Mouse (Mus musculus): Measurements from ENCODE around the gene C2cd2l. TPM values are rescaled to one million over a fixed set of nuclear protein-coding genes. Genes with fewer than 3 reads are reported as not detected.
"Not testable (repeated sequence)": the region's sequence is repeated elsewhere in the genome, so short reads cannot be mapped to it uniquely, and the experiment has no call there.

Gene C2cd2l
- total and polyA plus RNA-seq, 3 experiments, result 14.4 to 29.9 (median 15.7) TPM

DNA sequence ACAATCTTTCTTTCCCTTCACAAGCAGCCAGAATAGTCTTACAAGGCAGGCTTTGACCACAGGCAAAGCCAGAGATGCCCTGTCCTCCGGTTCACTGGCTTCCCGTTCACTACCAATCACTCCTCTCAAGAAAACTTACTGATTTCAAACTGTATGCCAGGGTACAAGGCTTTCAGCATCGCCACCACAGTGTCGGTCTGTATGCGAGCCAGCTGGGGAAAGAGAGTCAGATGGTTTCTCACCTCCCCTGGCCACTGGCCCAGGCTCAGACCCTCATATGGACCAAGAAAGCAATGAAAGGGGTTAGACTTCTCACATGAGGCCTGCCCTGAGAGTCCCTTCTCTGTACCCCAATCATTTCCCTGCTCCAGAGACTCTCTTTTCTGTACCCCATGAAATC lies 21.4 kb upstream of the C2cd2l start:
- no peak overlapping the region for H3K4me3 ChIP-seq
- H3K27ac ChIP-seq, result no peak overlapping the region
- H3K36me3 ChIP-seq (ENCODE audit: control insufficient read depth, insufficient read depth, low read length), result no peaks in the 10 kb centered on the region

DNA sequence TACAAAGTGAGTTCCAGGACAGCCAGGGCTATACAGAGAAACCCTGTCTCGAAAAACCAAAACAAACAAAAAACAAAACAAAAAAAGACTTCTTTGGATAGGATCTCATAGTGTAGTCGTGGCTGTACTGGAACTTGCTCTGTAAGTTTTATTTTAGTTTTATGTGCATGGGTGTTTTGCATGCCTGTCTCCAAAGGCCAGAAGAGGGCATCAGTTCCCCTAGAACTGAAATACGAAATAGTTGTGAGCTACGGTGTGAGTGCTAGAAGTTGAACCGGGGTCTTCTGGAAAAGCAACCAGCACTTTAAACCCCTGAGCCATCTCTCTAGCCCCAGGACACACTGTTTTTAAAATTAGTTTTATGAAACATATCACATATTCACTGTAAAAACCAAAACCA lies 18.5 kb upstream of the C2cd2l start:
- Histone ChIP-seq H3K36me3 (ENCODE audit: control insufficient read depth, insufficient read depth, low read length) (no peaks in the 10 kb centered on the region; the same call in 1 of the 2 replicates), H3K4me3 (no peak overlapping the region)

More for the DNA sequence above, 21.4 kb upstream of the C2cd2l start:
- no peaks in the 10 kb centered on the region for H3K27me3 ChIP-seq (ENCODE audit: control insufficient read depth, insufficient read depth, low read length)
- 90% methylated on average over 5 of the region's 5 CpGs for WGBS
- TF ChIP-seq CTCF (IDR thresholded peaks at IDR 0.05), result no peak
- no peak for TF ChIP-seq POLR2A (IDR thresholded peaks at IDR 0.05; ENCODE audit: insufficient read depth, low read depth, low read length)
- no peak for TF ChIP-seq EP300 (IDR thresholded peaks at IDR 0.05; ENCODE audit: insufficient read depth, low read depth, low read length)
- H3K79me2 ChIP-seq (replicated peaks; ENCODE audit: control insufficient read depth, insufficient read depth, low read length), result peaks cover 2% of the 10 kb centered on the region; the same call in 1 of the 2 replicates
- peaks cover 3% of the 10 kb centered on the region for H3K4me1 ChIP-seq (ENCODE audit: control insufficient read depth, insufficient read depth, low read length)
- DNase-seq, result no peak
- H3K9ac ChIP-seq (ENCODE audit: low read depth, low read length), result no peak overlapping the region
- intact Hi-C loops (cut with DNase I), result loop anchor here (5.0 kb wide), 2 partner anchors 34 to 94 kb away; partner anchors contain the start of gene Hinfp

DNA sequence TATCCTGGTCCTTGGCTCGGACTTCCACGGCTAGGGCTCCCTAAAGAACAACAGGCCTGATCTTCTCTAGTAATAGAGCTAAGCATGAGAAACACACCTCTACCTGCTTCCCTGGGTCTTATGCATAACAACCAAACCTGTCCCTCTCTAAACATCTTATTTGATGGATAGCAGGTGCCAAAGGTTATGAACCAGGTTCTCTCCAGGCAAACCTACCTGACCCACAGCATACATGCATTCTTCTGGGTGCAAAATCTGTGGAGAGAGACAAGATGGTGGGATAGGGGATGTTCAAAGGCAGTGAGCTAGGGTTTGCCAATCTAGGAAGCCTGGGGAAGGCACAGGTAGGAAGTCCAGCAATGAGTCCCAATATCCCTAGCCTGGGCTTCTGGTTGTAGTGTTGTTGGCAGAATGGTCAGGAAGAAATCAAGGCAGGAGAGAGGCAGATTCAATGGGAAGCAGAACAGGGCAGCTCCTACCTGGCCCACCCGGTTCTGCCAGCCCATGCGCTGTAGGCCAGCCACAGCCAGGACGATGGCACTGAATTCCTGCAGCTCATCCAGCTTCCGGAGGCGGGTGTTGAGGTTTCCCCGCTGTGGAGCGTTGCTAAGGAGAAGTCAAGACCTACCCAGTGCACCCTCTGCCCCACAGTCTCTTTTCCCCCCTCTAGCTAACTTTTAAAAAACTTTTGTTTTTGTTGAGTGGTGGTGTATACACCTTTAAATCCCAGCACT lies 17.5 kb upstream of the C2cd2l start:
- Histone ChIP-seq H3K27me3 (ENCODE audit: control insufficient read depth, insufficient read depth, low read length) (no peaks in the 10 kb centered on the region), H3K4me3 (no peak overlapping the region), H3K27ac (no peak overlapping the region), H3K9ac (ENCODE audit: low read depth, low read length) (no peak overlapping the region), H3K79me2 (replicated peaks; ENCODE audit: control insufficient read depth, insufficient read depth, low read length) (peaks cover 2% of the 10 kb centered on the region; the same call in 1 of the 2 replicates), H3K36me3 (ENCODE audit: control insufficient read depth, insufficient read depth, low read length) (no peaks in the 10 kb centered on the region; the same call in 1 of the 2 replicates), H3K4me1 (ENCODE audit: control insufficient read depth, insufficient read depth, low read length) (peaks cover 1% of the 10 kb centered on the region)
- WGBS, result 61% methylated on average over 9 of the region's 9 CpGs
- no peak for DNase-seq
- TF ChIP-seq POLR2A (IDR thresholded peaks at IDR 0.05; ENCODE audit: insufficient read depth, low read depth, low read length) (no peak), CTCF (IDR thresholded peaks at IDR 0.05) (no peak), EP300 (IDR thresholded peaks at IDR 0.05; ENCODE audit: insufficient read depth, low read depth, low read length) (no peak)
- intact Hi-C loops (cut with DNase I), result no loop called here

More for the DNA sequence above, 18.5 kb upstream of the C2cd2l start:
- H3K9ac ChIP-seq (ENCODE audit: low read depth, low read length), result no peak overlapping the region
- WGBS, result 85% methylated on average over 5 of the region's 5 CpGs
- H3K79me2 ChIP-seq (replicated peaks; ENCODE audit: control insufficient read depth, insufficient read depth, low read length), result peaks cover 2% of the 10 kb centered on the region; the same call in 1 of the 2 replicates
- no peak for DNase-seq
- no peaks in the 10 kb centered on the region for H3K27me3 ChIP-seq (ENCODE audit: control insufficient read depth, insufficient read depth, low read length)
- H3K4me1 ChIP-seq (ENCODE audit: control insufficient read depth, insufficient read depth, low read length), result peaks cover 4% of the 10 kb centered on the region
- no peak overlapping the region for H3K27ac ChIP-seq
- intact Hi-C loops (cut with DNase I), result no loop called here
- TF ChIP-seq EP300 (IDR thresholded peaks at IDR 0.05; ENCODE audit: insufficient read depth, low read depth, low read length) (no peak), CTCF (IDR thresholded peaks at IDR 0.05) (peak; percentile 25; the same call in 1 of the 2 replicates), POLR2A (IDR thresholded peaks at IDR 0.05; ENCODE audit: insufficient read depth, low read depth, low read length) (no peak)

DNA sequence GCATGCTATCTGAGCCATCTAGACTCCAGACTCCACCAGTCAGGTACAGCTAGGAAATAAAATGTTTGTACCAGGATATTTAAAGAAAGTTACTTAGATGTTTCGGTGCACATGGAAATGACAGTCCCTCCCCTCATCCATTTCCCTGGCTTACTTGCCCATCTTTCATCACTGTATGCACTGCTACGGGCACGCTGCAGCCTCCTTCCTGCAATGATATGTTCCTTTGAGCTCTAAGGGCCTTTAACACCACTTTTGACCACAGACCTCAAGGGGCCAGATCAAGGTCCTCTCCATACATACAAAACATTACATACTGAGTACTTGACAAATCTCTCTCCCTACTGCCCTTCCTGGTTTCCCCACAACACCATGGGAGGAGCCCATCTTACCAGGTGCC lies 16.9 kb upstream of the C2cd2l start:
- peaks cover 2% of the 10 kb centered on the region; the same call in 1 of the 2 replicates for H3K79me2 ChIP-seq (replicated peaks; ENCODE audit: control insufficient read depth, insufficient read depth, low read length)
- no peaks in the 10 kb centered on the region for H3K27me3 ChIP-seq (ENCODE audit: control insufficient read depth, insufficient read depth, low read length)
- H3K4me1 ChIP-seq (ENCODE audit: control insufficient read depth, insufficient read depth, low read length), result peaks cover 1% of the 10 kb centered on the region
- no peaks in the 10 kb centered on the region; the same call in 1 of the 2 replicates for H3K36me3 ChIP-seq (ENCODE audit: control insufficient read depth, insufficient read depth, low read length)
- no peak overlapping the region for H3K9ac ChIP-seq (ENCODE audit: low read depth, low read length)
- 75% methylated on average over 3 of the region's 3 CpGs for WGBS
- TF ChIP-seq EP300 (IDR thresholded peaks at IDR 0.05; ENCODE audit: insufficient read depth, low read depth, low read length) (no peak), CTCF (IDR thresholded peaks at IDR 0.05) (no peak), POLR2A (IDR thresholded peaks at IDR 0.05; ENCODE audit: insufficient read depth, low read depth, low read length) (no peak)
- H3K27ac ChIP-seq, result no peak overlapping the region
- intact Hi-C loops (cut with DNase I), result no loop called here
- no peak for DNase-seq
- H3K4me3 ChIP-seq, result no peak overlapping the region

DNA sequence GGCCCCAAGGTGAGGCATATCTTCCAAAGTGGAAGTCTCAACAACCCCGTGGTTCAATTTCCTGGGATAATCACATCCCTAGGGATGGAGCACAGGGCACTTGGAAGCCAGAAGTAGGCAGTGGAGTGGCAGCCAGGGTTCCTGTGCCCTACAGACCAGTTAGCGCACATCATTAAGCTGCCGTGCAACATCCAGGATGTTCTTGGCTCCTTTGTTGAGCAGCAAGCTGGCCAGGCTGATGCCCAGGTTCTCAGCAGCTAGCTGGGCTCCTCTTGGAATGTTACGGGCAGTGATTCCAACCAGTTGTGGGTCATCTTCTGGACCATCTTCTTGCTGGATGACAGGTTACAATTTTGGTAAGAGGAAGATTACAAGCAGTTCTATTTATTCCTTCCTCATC lies 16.4 kb upstream of the C2cd2l start:
- H3K79me2 ChIP-seq (replicated peaks; ENCODE audit: control insufficient read depth, insufficient read depth, low read length); H3K4me1 ChIP-seq (ENCODE audit: control insufficient read depth, insufficient read depth, low read length); DNase-seq; H3K27ac ChIP-seq; H3K9ac ChIP-seq (ENCODE audit: low read depth, low read length); H3K36me3 ChIP-seq (ENCODE audit: control insufficient read depth, insufficient read depth, low read length); intact Hi-C loops (cut with DNase I); H3K27me3 ChIP-seq (ENCODE audit: control insufficient read depth, insufficient read depth, low read length); H3K4me3 ChIP-seq: not testable (repeated sequence)
- WGBS, result 43% methylated on average over 4 of the region's 4 CpGs

DNA sequence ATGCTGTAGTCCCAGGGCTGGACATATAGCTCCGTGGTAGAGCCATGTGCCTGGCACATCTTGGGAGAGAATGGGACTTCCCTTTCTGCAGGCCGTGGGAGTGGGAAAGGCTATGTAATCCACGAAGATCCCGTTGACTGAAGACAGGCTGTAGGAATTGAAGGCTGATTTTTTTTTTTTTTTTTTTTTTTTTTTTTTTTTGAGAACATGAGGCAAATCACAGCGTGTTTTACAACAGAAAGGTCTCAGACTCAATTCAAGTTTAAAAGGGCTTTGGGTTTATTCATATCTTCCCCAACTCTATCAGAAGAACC lies 16.0 kb upstream of the C2cd2l start:
- Histone ChIP-seq H3K79me2 (replicated peaks; ENCODE audit: control insufficient read depth, insufficient read depth, low read length) (peaks cover 2% of the 10 kb centered on the region; the same call in 1 of the 2 replicates), H3K27me3 (ENCODE audit: control insufficient read depth, insufficient read depth, low read length) (no peaks in the 10 kb centered on the region), H3K27ac (no peak overlapping the region; the same call in 1 of the 2 replicates), H3K9ac (ENCODE audit: low read depth, low read length) (no peak overlapping the region), H3K4me1 (ENCODE audit: control insufficient read depth, insufficient read depth, low read length) (peaks cover 1% of the 10 kb centered on the region), H3K4me3 (peak overlapping the region; percentile 66), H3K36me3 (ENCODE audit: control insufficient read depth, insufficient read depth, low read length) (no peaks in the 10 kb centered on the region; the same call in 1 of the 2 replicates)
- DNase-seq, result no peak
- 15% methylated on average over 5 of the region's 5 CpGs for WGBS
- TF ChIP-seq CTCF (IDR thresholded peaks at IDR 0.05) (no peak), POLR2A (IDR thresholded peaks at IDR 0.05; ENCODE audit: insufficient read depth, low read depth, low read length) (no peak), EP300 (IDR thresholded peaks at IDR 0.05; ENCODE audit: insufficient read depth, low read depth, low read length) (no peak)
- intact Hi-C loops (cut with DNase I), result no loop called here
